Mouse (Mus musculus): ENCODE data around the gene Tmem199.

The Tmem199 gene

GRCm38 (mm10) chr11:78490781-78491241, 21.2 kb downstream of the Tmem199 start:
- ATAC-seq (ENCODE audit: insufficient number of reproducible peaks, low FRiP score, low TSS enrichment), result 0 out of 2 replicates have a peak, but pooled peaks have one; percentile 51

DNA sequence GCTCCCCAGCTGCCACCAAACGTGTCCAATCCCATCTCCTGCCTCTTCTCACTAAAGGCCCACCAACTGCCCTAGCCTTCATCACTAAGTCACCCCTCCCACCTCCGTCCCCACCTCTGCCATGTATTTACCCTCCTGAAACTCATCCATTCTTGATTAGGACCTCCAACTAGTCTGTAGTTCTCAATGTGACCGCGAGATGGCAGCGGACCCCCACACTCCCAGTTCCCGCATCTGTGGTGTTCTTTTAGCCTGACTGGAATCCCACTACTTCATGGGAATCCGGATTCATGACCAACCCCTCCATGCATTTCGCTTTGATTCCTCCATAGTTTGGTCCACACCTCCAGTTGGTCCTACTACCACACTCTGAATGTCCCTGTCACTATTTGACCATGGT, 23.8 kb downstream of the Tmem199 start:
- no peak for ATAC-seq (ENCODE audit: insufficient number of reproducible peaks, low FRiP score, low TSS enrichment)

GRCm38 (mm10) chr11:78483639-78484038, 28.3 kb downstream of the Tmem199 start:
- no peak for ATAC-seq (ENCODE audit: insufficient number of reproducible peaks, low FRiP score, low TSS enrichment)

- ATAC-seq (ENCODE audit: insufficient number of reproducible peaks, low FRiP score, low TSS enrichment), result no peak
Measured at GRCm38 (mm10) chr11:78475289-78475688, 36.7 kb downstream of the Tmem199 start.

GRCm38 (mm10) chr11:78471326-78472103, 40.5 kb downstream of the Tmem199 start:
- no peak for ATAC-seq (ENCODE audit: insufficient number of reproducible peaks, low FRiP score, low TSS enrichment)

- ATAC-seq (ENCODE audit: insufficient number of reproducible peaks, low FRiP score, low TSS enrichment), result no peak
Measured at GRCm38 (mm10) chr11:78467932-78468331, 44.0 kb downstream of the Tmem199 start.

DNA sequence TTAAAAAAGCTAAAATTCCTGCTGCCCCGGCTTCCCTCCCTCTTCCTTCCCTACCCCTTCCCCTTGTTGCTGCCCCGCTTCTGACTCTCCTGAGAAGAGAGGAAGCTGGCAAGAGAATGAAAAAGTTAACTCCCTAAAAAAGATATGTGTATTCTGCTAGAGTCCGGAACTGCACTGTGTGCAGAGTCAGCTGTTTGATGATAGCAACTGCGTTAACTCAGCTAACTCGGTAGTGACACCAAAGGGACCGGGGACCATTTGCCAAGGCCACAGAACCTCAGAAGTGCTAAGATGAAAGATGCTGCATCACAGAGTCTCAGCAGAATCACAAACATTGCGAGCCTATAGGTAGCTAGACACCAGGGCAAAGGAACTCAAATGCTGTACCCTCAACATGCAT, 44.5 kb downstream of the Tmem199 start:
- ATAC-seq (ENCODE audit: insufficient number of reproducible peaks, low FRiP score, low TSS enrichment), result no peak

DNA sequence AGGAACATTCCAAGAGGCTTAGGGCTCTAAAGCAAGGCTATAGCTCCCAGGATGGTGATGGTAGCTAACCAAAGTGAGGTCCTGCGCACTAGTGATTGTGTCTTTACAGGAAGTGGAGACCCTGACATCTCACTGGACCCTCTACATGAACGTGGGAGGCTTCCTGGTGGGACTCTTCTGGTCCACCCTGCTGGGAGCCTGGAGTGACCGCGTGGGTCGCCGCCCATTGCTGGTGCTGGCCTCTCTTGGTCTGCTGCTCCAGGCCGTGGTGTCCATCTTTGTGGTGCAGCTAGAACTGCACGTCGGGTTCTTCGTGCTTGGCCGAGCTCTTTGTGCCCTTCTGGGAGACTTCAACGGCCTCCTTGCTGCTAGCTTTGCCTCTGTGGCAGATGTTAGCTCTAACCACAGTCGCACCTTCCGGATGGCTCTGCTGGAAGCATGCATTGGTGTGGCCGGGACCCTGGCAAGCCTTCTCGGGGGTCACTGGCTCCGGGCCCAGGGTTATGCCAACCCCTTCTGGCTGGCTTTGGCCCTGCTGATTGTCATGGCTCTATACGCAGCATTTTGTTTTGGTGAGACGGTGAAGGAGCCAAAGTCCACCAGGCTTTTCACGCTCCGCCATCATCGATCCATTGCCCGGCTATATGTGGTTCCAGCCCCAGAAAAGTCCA, 45.6 kb downstream of the Tmem199 start:
- no peak for ATAC-seq (ENCODE audit: insufficient number of reproducible peaks, low FRiP score, low TSS enrichment)

DNA sequence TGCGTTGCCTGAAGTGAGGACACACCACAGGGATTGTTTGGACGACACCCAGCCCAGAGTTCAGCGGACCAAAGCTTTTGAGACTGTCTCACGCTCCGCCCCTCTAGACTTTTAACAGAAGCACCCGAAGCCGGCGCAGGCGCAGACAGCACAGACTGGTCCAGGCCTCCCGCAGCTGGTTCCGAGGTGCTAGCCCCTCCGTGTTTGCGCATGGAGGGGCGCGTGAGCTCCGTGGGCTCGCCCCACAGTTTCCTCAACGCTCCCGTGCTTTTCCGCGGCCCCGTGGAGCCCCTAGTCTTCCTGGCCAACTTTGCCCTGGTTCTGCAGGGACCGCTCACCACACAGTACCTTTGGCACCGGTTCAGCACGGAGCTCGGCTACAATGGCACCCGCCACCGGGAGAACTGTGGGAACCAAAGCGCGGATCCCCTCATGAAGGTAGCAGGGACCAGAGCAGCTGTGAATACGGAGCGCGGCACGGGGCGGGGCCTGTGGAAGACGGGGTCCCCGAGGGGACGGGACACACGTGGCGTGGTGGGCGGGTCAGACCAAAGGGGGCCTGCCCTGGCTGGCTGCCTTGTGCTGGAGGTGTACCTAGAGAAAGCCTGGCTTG, 46.3 kb downstream of the Tmem199 start, which contains the start of gene Slc46a1:
Gene Slc46a1 (plus strand): TSS at position 130 of the 613 bp plus-strand sequence.
- ATAC-seq (ENCODE audit: insufficient number of reproducible peaks, low FRiP score, low TSS enrichment), result peak; percentile 52; the same call in 1 of the 2 replicates

GRCm38 (mm10) chr11:78465116-78465515, 46.9 kb downstream of the Tmem199 start:
- ATAC-seq (ENCODE audit: insufficient number of reproducible peaks, low FRiP score, low TSS enrichment), result no peak

DNA sequence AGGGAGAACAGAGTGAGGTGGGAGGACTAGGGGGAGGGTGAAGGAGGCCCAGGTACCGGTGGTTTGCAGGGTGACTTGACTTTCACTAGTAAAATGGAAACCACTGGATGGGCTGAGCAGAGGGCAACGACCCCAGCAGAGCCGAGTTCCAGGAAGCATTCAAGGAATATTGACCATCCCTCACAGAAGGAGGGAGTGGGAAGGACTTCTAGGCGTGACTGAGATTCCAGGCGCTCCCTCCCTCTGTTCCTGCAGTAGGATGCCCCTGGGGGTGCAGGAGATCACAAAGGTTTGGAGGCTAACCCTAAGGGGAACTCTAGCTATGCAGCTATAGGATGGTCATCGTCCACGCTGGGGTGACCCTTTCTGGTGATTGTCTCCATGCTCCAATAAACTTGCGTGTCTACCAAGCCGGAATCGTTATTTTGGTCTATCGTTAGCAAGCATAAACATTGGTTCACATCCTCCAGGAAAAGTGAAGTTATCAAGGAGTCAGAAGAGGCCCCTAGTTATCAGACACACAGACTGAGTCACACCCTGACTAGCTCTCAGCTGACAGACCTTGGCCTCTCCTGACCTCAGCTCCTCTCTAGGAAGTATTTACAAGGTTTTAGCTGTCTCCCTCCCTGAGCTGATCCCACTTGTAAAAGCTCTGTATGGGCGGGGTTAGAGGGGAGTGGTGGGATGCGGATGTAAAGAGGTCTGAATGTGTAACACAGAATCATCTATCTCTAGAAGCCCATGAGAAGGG, 48.5 kb downstream of the Tmem199 start:
- ATAC-seq (ENCODE audit: insufficient number of reproducible peaks, low FRiP score, low TSS enrichment), result no peak

GRCm38 (mm10) chr11:78462669-78463068, 49.3 kb downstream of the Tmem199 start:
- no peak for ATAC-seq (ENCODE audit: insufficient number of reproducible peaks, low FRiP score, low TSS enrichment)

DNA sequence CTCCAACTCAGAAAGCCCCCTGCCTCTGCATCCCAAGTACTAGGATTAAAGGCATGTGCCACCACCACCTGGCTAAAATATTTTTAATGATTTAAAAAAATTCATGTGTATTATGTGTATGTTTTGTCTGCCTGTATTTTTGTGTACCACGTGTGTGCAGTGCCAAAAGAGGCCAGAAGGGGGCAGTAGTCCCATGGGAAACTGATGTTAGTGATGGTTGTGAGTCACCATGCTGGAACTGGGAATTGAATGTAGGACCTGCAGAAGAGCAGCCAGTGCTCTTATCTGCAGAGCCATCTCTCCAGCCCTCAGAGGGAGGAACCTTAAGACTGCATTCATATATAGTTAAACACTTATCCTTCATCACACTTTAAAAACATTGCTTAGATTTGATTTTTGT, 50.1 kb downstream of the Tmem199 start:
- no peak for ATAC-seq (ENCODE audit: insufficient number of reproducible peaks, low FRiP score, low TSS enrichment)

GRCm38 (mm10) chr11:78458740-78459139, 53.2 kb downstream of the Tmem199 start:
- ATAC-seq (ENCODE audit: insufficient number of reproducible peaks, low FRiP score, low TSS enrichment), result no peak
